Mouse (Mus musculus) kidney, adult 18-20 months (tissue): ENCODE results near the gene Hnrnpul2.
A peak's percentile ranks its signal among the peaks of the same experiment; 100 is the strongest.
"Not testable (repeated sequence)": the region's sequence is repeated elsewhere in the genome, so short reads cannot be mapped to it uniquely, and the experiment has no call there.

Experiments used
- DNase-seq: peaks from one replicate; pipeline ENCODE4 v3.0.0; 2021

Gene Hnrnpul2

DNA sequence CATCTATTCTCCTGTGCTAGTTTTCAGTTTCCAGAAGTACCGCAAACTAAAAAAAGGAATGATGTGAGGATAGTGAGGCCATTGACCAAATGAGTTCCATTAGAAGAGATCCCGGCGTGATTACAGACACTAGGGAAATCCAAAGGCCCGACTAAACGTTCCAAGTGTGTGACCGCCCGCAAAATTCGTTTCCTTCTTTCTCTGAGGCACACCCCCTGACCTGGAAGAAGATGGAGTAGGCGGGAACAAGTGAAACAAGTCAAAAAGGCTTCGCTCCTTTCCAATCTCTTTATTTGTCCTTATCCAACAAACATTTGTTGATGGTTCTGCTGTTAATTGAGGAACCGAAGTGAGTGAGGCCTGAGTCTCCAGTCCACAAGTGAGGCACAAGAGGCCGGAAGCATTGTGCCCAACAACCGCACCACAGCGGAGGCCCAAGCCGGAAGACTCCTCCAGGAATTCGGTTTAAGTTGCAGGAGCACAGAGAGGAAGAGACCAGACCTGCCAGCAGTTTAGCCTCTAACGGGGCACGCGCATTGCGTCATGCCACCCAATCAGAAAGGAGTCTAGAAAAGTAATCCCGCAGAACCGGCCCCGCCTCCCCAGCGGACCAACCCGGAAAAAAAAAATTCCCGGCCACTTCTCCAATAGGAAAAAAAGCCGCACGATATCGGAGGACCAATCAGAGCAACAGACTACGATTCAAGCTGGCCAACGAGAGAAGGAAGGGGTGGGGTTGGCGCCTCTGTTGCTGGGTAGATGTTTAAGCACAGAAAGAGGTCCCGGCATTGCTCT is 812 bp upstream of the Hnrnpul2 start, which contains the start of gene Ttc9c:
Gene Ttc9c (minus strand): TSS at position 533 of the 795 bp plus-strand sequence.
- DNase-seq, result peak; percentile 95

DNA sequence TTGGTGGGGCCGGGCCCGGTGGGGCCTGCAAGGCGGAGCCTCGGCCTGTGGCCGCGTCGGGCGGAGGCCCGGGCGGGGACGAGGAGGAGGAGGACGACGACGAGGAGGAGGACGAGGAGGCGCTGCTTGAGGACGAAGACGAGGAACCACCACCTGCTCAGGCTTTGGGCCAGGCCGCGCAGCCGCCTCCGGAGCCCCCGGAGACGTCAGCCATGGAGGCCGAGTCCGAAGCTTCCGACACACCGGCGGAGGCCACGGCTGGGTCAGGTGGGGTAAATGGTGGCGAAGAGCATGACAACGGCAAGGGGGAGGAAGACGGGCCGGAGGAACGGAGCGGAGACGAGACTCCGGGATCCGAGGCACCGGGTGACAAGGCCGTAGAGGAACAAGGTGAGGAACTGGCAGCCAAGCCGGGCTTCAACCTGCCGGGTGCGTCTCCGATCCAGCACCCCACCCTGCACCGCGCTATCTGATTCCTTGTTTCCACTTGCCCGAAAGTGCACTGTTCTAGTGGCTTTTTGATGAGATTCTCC is 680 bp downstream of the Hnrnpul2 start:
- no peak for DNase-seq

DNA sequence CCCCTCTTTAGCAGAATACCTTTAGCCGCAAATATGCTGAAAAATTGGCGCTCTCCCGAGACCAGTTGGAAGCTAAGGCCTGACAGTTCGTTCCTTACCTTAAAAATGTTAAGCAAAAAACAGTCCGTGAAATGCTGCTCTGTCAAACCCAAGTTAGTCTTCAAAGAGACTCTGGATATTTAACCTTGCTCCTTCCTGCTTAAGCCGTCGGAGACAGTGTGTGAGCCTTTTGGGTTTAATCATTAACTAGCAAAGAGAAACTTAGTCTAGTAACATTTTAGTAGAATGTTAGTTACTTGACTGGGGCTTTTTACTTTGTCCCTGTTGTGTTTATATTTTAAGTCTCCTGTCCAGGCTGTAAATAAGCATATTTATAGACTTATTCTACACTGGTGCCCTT is 1.3 kb downstream of the Hnrnpul2 start:
- DNase-seq, result peak; percentile 44

- no peak for DNase-seq
These were observed 2.9 kb downstream of the Hnrnpul2 start for GRCm38 (mm10) chr19:8822696-8823095.

DNA sequence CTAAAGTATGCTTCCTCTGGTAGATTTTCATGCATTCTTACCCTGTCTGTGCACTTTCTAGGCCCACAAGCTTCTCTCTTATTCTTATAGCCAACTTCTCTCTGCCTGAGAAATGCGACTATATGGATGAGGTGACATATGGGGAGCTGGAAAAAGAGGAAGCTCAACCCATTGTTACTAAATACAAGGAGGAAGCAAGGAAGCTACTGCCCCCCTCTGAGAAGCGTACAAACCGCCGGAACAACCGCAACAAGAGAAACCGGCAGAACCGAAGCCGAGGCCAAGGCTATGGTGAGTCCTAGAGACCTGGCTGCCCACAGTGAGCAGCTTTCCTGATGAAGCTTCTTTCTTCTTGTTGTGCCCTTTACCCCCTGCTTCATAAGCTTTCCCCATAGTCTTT is 9.8 kb downstream of the Hnrnpul2 start, which contains the start of gene AC129217.1:
Gene AC129217.1 (plus strand): TSS at position 114 of the 400 bp plus-strand sequence.
- DNase-seq, result no peak

DNA sequence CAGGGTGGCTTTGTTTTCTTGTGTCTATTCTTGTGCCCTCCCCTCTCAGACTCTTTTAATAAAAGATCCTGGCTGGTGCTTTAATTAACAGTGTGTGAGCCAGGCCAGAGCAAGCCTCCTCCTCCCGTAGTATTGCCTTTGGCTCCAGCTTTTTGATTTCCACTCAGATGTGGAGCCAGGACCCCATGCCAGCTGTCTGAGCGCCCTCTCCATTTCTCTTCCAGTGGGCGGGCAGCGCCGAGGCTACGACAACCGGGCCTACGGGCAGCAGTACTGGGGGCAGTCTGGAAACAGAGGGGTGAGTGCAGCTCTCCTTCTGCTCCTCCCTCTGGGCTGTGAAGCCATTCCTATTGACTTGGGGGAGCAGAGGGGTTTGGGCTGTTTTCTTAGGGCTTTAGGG is 10.9 kb downstream of the Hnrnpul2 start:
- DNase-seq, result no peak

DNA sequence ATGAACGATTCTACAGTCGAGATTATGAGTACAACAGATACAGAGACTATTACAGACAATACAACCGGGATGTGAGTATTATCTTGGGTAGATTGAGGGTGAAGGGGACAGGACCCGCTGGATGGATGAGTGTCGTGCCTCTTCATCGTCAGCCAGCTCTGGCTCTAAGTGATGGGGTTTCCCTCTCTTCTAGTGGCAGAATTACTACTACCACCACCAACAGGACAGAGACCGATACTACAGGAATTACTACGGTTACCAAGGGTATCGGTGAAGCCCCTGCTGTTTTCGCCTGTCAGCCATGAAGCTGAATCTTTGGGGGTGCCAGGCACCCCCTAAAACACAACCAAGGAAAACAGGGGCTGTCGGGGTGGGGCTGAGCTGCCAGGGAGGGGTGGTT is 11.5 kb downstream of the Hnrnpul2 start:
- no peak for DNase-seq

DNA sequence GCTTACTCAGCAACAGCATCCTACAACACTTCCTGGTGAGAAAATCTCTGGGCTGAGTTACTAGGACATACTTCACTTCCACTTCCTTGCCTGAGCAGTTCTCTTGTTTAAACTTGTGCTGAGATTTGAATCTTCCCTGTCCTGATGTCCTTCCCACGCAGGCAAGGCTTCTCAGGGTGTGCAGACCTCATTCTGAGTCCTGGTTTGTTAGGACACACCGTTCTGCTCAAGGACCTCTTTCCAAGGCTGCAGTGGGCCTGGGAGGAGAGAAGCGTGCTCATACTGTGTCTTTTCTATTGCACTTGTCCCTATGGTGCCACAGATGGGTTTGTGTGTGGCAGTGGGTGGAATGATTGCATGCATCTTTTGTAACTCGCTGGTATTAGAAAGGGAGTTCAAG is 13.2 kb downstream of the Hnrnpul2 start:
- no peak for DNase-seq

GRCm38 (mm10) chr19:8836327-8836726 is 16.5 kb downstream of the Hnrnpul2 start:
- not testable (repeated sequence) for DNase-seq

- peak; percentile 91 for DNase-seq
These were observed 17.5 kb downstream of the Hnrnpul2 start, which contains the start of gene Bscl2 for GRCm38 (mm10) chr19:8837251-8837791. Bscl2 (plus strand) TSS chr19:8837467.

DNA sequence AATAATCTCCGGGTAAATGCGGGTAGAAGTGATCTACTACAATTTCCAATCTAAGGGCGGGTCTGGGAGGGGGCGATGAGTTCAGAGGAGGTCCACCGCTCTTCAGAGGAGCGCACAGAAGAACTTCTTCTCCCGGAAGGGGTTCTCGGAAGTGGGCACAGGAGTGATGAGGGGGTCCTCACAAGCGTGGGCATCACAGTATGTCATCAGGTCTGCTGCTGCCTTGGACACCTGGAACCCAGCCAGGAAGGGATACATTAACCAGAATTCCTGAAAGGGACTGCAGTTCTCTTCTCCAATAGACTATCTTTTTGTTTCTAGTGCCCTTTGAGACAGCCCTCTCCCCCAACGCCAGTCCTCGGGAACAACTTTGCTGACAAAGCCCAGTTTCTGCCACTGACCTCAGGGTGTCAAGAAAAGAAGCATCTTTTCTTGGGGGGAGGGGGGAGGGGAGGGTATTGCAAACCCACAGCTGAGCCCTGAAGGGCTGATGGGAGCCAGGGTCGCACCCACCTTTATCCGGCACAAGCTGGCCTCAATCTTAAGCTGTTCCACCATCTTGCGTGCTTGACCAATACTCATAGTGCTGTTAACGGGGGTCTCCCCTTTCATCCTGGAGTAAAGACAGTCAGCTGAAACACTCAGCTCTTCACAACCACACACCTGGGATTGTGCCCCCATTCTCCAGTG is 18.4 kb downstream of the Hnrnpul2 start:
- peak; percentile 67 for DNase-seq

DNA sequence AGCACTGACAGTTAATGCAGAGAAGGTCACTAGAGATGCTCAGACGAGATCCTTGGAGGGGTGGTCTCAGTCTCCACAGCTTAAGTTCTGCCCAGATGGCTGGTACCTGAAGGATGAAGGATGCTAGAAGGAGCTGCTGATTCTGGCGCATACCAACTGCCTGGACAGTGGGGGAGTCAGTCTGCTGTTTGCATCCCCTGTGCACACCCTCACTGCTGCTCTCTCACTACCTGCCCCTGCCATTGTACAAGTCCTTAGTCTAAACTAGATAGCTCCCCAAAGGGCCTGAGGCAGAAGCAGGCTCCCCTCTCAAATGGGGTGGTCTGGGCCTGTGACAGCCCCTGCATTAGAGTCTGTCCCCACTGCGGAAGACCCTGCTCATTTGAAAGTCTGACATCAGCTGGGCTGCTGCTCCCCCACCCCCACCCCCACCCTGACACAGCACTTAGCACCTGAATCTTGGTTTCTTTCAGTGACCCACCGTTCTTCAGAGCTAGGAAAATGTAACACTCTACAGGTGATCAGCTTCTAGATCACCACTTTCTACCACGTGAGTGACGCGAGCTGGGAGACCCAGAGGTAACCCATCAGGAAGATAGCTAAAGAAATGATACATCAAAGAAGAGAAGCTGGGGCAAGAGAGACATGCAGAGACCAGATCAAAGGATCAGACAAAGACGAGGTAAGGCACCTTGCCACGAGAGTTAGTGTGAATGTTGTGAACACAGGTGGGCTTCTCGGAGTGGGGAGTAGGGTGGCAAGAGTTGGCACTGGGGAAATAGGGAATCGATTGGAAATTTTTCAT is 19.5 kb downstream of the Hnrnpul2 start, which contains the start of gene Gng3:
Gene Gng3 (minus strand): TSS at position 92 of the 805 bp plus-strand sequence.
- no peak for DNase-seq

DNA sequence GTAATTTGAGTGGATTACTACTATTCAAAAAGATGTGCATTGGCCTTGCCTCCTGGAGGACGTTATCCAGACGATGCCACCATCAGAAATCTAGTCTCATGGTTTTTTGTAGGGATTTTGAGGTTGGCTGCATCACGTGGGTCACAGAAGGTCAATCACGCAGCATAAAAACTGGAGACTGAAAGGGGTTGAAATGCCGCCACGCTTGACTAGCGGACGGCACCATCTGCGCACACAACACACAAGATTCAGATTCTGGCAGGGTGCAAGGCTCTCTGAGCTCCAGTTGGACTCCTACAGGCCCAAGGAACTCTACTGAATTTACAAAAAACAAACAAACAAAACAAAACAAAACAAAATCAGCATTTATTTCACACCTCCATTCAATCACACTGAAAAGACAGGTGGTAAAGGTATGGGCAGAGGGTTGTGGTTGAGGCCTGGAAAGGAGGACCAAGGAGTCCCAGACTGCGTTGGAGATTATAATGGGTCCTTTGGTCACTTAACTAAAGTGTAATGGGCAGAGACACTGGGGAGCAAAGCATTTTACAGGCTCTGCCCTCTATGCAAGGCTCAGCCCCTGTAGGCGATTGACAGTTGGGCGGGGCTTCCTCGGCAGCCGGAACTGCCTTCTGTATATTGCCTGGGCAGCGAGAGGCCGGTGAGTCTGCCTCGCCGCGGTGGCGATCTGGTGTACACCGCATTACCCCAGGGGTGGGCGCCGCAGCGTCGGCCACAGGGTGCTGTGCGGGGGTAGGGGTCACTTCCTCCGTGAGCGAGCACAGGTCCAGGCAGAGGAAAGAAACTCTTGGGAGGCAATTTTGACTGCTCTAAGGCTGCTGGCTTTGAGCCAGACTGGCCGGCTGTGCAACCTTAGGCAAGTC is 20.3 kb downstream of the Hnrnpul2 start:
- peak; percentile 87 for DNase-seq

- DNase-seq, result no peak
These were observed 21.2 kb downstream of the Hnrnpul2 start for GRCm38 (mm10) chr19:8841012-8841411.

DNA sequence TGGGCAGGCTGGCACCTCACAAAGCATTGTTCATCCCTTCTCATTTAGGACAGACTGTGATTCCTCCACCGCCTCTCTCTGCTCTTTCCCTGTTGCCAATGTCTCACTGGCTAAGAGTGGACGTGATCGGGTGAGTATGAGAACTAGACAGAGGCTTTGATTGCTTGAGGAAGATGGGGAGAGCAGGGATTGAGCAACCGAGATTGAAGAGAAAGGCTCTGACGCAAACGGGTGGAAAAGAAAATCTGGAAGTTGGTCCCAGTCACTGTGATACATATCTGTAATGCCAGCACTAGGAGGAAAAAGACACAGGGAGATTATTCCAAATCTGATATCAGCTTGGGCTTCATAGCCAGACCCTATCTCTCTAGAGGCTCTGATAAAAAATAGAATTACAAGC is 23.2 kb downstream of the Hnrnpul2 start:
- no peak for DNase-seq

DNA sequence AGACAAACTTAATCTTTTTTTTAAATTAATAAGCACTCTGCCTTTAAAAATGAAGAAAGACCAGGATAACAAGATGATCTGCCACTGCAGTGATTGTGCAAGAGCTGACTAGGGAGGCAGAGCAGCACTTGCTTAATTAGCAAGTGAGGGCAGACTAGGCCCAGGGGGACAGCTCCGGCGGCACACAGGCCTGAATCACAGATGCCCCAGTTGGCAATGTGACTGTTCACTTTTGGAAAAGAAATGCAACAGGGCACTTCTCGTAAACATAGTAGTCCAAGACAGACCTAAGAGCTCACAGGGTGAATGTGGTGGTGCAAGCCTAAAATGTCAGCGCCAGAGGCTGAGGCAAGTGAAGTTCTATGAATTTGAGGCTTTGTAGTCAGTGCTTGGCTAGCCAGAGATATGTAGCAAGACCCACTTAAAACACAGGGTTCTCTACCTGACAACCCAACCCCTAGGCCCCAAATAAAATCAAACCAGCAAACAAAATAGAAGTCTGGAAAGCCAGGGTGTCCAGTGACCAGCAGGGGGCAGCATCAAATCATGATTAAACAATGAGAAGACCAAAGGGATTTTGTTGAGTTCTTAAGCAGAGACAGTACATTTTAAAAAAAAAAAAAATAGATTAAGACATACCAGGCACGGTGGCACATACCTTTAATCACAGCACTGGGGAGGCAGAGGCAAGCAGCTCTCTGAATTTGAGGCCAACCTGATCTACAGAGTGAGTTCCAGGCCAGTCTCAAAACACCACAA is 24.7 kb downstream of the Hnrnpul2 start:
- DNase-seq, result peak; percentile 78

DNA sequence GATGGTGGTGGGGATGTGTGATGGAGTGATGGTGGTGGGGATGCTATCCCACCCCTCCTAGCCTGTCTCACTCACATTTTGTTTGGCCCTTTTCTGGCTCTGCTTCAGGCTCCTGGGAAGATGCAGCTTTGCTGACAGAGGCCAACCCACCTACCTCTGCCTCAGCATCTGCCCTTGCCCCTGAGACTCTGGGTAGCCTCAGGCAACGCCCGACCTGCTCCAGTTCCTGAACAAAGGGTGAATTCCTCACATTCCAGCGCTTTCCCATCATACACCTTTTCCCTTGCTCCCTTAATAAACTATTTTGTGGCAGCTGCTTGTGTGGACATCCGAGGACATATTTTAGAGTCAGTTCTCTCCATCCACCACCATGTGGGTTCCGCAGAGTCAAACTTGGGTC is 28.5 kb downstream of the Hnrnpul2 start:
- DNase-seq, result no peak

DNA sequence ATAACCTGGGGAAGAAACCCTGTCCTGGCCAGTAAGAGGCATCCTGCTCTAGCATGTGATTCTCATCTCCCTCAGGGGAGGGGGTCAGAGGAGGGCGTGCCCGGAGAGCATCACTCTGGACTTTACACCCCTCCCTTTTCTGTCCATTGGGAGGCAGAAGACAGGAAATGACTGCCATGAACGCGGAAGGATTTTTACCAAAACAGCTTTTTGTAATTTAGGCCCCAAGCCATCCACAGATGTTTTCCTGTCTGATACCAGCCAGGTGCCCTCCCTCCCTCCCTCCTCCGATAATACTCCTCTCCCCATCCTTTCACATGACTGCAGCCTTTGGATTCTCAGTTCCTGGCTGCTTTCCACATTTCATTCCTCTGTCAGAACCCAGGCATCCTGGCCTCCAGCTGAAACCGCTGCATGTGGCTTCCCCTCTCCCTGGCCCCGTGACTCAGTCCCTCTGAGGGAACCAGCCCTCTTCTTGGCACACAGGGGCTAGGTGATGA is 30.6 kb downstream of the Hnrnpul2 start, which contains the start of gene Lrrn4cl:
Gene Lrrn4cl (plus strand): TSS at position 367 of the 500 bp plus-strand sequence.
- no peak for DNase-seq

- no peak for DNase-seq
These were observed 31.8 kb downstream of the Hnrnpul2 start for GRCm38 (mm10) chr19:8851639-8852038.

DNA sequence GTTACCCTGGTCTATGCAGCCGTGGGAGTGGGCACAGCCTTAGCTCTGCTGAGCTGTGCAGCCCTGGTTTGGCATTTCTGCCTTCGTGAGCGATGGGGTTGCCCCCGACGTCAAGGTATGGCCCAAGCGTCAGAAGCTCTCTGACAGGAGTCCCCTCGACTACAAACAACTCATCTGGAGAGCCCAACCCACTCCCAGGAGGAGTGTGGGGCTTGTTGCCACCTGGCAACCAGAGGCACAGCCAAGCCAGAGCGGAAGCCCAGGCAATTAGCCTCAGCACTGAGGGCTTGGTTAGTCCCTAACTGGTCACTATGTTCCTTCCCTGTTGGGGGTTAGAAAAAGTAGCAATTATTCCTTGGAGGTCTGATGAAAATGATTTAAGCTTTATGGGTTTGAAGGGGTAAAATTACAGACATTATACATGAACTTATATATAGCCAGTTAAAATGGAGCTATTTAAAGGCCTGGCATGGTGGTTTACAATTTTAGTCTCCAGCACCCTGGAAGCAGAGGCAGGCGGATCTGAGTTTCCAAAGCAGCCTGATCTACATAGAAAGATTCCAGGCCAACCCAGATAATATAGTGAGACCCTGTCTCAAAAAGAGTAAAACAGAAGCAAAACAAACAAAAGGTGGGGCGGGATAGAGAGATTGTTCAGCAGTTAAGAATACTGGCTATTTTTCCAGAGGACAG is 32.6 kb downstream of the Hnrnpul2 start:
- no peak for DNase-seq
